Mouse (Mus musculus) liver, embryonic 15.5 days (tissue): Measurements from ENCODE around the gene Dnmbp. TPM values are rescaled to one million over a fixed set of nuclear protein-coding genes. Genes with fewer than 3 reads are reported as not detected.
"Not testable (repeated sequence)": the region's sequence is repeated elsewhere in the genome, so short reads cannot be mapped to it uniquely, and the experiment has no call there.

ENCODE experiments used
- ATAC-seq: fragments of 200-750 bp; cut with Nextera tagmentation; 2 replicates; pipeline ENCODE4 v1.8.0; 2017; ENCODE audit warnings: moderate number of reproducible peaks, mild to moderate bottlenecking, moderate library complexity; ENCODE audit not compliant: insufficient read depth
- H3K27ac ChIP-seq: fragments of 300-500 bp; sonication (generic); replicated peaks from 2 replicates; pipeline ENCODE4 v1.5.1; 2015; ENCODE audit warnings: mild to moderate bottlenecking, inconsistent platforms
- H3K27me3 ChIP-seq: fragments of 300-500 bp; sonication (generic); 2 replicates; pipeline ENCODE4 v1.6.1; 2015; ENCODE audit warnings: mild to moderate bottlenecking, inconsistent platforms
- H3K36me3 ChIP-seq: fragments of 300-500 bp; sonication (generic); replicated peaks from 2 replicates; pipeline ENCODE4 v1.6.1; 2015; ENCODE audit warnings: moderate library complexity, mild to moderate bottlenecking, inconsistent platforms
- H3K4me1 ChIP-seq: fragments of 300-500 bp; sonication (generic); replicated peaks from 2 replicates; pipeline ENCODE4 v1.6.1; 2015; ENCODE audit warnings: inconsistent platforms
- H3K4me2 ChIP-seq: fragments of 300-500 bp; sonication (generic); 2 replicates; pipeline ENCODE4 v1.6.1; 2015; ENCODE audit warnings: moderate library complexity, mild to moderate bottlenecking, inconsistent platforms
- H3K4me3 ChIP-seq: fragments of 300-500 bp; sonication (generic); replicated peaks from 2 replicates; pipeline ENCODE4 v1.5.1; 2015; ENCODE audit warnings: mild to moderate bottlenecking, inconsistent platforms
- H3K9ac ChIP-seq: fragments of 300-500 bp; sonication (generic); 2 replicates; pipeline ENCODE4 v1.6.1; 2015; ENCODE audit warnings: moderate library complexity, mild to moderate bottlenecking, inconsistent platforms
- H3K9me3 ChIP-seq: fragments of 300-500 bp; sonication (generic); replicated peaks from 2 replicates; pipeline ENCODE4 v1.6.1; 2016; ENCODE audit warnings: inconsistent platforms
- WGBS: fragments of 180-500 bp; shearing (Covaris S2); methylation state at CpG from one replicate; pipeline ENCODE4 v1.1.7; 2015; ENCODE audit warnings: mixed read lengths; ENCODE audit not compliant: insufficient replicate concordance; 5-methylcytosine and 5-hydroxymethylcytosine counted together
- polyA plus RNA-seq: library from polyadenylated mRNA; unstranded; fragments of >200 nt; fragmentation: Nextera tagmentation; extraction: Ambion mirVana; gene quantifications from 2 replicates; pipeline ENCODE4 v1.2.1, GENCODE M21; 2015

The Dnmbp gene
- polyA plus RNA-seq, 1 experiment from 2014 or later, result 2.5 TPM

DNA sequence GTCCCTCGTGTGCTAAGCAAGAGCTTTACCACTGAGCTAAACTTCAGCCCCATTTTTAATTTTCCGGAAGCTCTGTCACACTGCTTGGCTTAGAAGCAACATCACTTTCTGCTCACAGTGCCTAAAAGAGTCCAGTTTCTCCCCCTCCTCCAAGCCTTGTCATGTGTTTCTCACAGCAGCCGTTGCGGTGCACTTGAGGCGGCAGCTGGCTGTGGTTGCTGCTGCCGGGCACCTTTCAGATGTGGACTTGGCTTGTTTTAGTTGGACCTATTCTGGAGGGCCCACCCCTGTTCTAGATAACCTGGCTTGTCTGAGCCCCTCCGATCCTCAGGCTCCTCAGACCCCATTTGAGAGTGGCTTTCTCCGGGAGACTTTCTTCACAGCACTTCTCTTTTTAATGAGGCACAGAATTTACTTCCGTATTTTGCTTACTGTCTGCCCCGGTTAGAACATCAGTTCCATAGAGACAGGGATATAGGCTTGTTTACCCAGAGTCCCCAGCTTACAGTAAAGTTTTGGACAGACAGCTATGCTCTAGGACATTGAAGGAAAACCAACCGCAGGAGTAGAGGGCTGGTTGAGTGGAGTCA lies 25.6 kb upstream of the Dnmbp start:
- Histone ChIP-seq H3K4me2 (0 out of 2 replicates have a peak overlapping the region, but pooled peaks have one; percentile 25), H3K9me3 (no peaks in the 10 kb centered on the region), H3K4me1 (no peaks in the 10 kb centered on the region), H3K9ac (no peak overlapping the region), H3K4me3 (no peak overlapping the region), H3K27ac (no peak overlapping the region), H3K36me3 (peaks cover 12% of the 10 kb centered on the region; the same call in 1 of the 2 replicates), H3K27me3 (no peaks in the 10 kb centered on the region)
- no peak for ATAC-seq
- WGBS, result 51% methylated on average over 11 of the region's 11 CpGs

DNA sequence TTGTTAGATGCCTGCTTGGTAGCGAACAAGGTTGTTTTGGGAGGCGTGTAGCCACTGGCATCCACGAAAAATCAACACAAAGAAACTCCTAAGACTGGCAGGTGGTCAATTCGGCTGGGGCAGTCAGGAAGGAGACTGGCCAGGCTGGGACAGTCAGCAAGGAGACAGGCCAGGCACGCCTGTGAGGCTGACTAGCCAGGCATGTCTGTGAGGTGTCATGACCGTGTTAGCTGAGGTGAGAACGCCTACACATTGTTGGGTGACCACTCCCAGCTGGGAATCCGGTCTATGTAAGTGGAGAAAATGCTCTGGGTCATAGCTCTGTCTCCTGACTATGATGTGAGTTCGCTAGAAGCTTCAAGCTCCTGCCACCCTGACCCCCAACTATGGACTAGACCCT lies 22.8 kb upstream of the Dnmbp start:
- Histone ChIP-seq H3K27me3 (no peaks in the 10 kb centered on the region), H3K9ac (no peak overlapping the region), H3K4me3 (no peak overlapping the region), H3K9me3 (no peaks in the 10 kb centered on the region), H3K27ac (no peak overlapping the region), H3K36me3 (peaks cover 14% of the 10 kb centered on the region; the same call in 1 of the 2 replicates), H3K4me2 (no peak overlapping the region), H3K4me1 (no peaks in the 10 kb centered on the region)
- ATAC-seq, result no peak
- 48% methylated on average over 9 of the region's 9 CpGs for WGBS

DNA sequence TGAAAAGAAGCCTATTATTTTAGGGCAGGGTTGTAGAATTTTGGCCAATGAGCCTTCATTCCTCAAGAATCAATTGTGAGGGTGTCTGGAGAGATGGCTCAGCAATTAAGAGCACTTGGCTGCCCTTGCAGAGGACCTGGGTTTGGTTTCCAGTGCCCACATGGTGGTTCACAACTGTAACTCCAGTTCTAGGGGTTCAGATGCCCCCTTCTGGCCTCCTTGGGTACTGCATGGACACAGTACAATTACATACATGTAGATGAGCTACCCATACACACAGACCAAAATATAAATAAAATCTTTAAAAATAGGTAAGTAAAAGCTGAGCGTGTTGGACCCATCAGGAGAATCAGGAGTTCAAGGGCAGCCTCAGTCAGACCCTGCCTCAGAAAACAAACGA lies 21.2 kb upstream of the Dnmbp start:
- ATAC-seq, result no peak
- Histone ChIP-seq H3K36me3 (peaks cover 14% of the 10 kb centered on the region; the same call in 1 of the 2 replicates), H3K27me3 (no peaks in the 10 kb centered on the region), H3K4me2 (no peak overlapping the region), H3K4me3 (no peak overlapping the region), H3K27ac (no peak overlapping the region), H3K9ac (no peak overlapping the region), H3K4me1 (no peaks in the 10 kb centered on the region), H3K9me3 (no peaks in the 10 kb centered on the region)
- WGBS, result 54% methylated on average over 2 of the region's 2 CpGs

DNA sequence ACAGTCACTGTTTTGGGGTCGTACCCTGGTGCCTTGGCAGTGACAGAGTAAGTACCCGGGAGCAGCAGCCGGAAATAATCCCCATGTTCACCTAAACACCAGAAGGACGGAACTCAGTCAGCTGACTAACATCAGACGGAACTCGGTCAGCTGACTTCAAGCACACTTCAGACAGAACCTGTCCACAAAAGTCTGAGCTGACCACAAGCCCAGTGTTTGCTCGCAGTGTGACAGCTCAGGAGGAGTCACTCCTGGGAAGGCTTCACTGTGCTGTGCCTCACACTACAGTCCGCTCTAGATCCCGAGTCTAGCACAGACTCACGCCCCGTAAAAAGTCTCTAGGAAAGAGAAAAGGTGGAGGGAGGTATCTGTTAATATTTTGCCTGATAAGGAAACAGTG lies 20.0 kb upstream of the Dnmbp start:
- H3K9ac ChIP-seq, result no peak overlapping the region
- no peaks in the 10 kb centered on the region for H3K27me3 ChIP-seq
- no peak overlapping the region for H3K4me2 ChIP-seq
- H3K36me3 ChIP-seq, result peaks cover 14% of the 10 kb centered on the region; the same call in 1 of the 2 replicates
- no peaks in the 10 kb centered on the region for H3K4me1 ChIP-seq
- no peak overlapping the region for H3K27ac ChIP-seq
- no peaks in the 10 kb centered on the region for H3K9me3 ChIP-seq
- no peak overlapping the region for H3K4me3 ChIP-seq
- ATAC-seq, result no peak
- WGBS, result 64% methylated on average over 11 of the region's 11 CpGs

DNA sequence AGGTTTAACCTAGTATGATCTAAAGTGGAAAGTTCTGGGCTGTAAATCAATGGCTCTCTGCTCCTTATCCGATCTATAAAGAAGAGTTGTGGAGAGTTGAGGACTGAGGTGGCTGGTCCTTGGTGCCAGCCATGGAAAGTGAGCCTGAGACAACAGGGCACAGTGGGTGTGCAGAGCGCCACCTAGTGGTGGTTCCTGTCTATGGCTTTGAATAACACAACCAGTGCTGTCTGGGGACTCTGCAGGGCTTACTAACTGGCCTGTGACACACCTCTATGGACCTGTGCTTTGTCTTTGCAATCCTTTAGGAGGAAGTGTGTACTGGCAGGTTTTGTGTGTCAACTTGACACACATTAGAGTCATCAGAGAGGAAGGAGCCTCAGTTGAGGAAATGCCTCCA lies 19.2 kb upstream of the Dnmbp start:
- Histone ChIP-seq H3K4me1 (no peaks in the 10 kb centered on the region), H3K4me3 (no peak overlapping the region), H3K9me3 (no peaks in the 10 kb centered on the region), H3K27me3 (no peaks in the 10 kb centered on the region), H3K9ac (no peak overlapping the region), H3K27ac (no peak overlapping the region), H3K4me2 (no peak overlapping the region), H3K36me3 (peaks cover 14% of the 10 kb centered on the region; the same call in 1 of the 2 replicates)
- WGBS, result 19% methylated on average over 2 of the region's 2 CpGs
- no peak for ATAC-seq

DNA sequence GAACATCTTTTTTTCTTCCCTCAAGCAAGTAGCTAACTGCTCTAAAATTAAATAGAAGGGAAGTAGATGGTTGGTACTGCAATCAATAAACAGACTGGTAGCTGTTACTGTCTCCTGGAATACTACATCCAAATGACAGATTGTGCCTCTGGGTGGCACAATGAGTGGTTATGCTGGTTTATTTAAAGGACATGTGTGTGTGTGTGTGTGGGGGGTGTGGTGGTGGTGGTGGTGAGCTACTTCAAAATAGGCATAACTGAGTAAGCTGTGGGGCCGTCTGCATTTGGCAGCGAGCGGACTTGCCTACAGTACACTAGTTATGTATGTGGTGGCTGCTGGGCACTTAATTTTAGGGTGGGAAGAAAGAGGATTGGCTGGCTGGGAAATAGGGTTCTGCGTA lies 17.9 kb upstream of the Dnmbp start:
- ATAC-seq, result no peak
- Histone ChIP-seq H3K9ac (no peak overlapping the region), H3K4me1 (no peaks in the 10 kb centered on the region), H3K27me3 (no peaks in the 10 kb centered on the region), H3K36me3 (0 out of 2 replicates have a peak, but pooled peaks cover 7% of the 10 kb centered on the region), H3K9me3 (no peaks in the 10 kb centered on the region), H3K4me3 (no peak overlapping the region), H3K27ac (no peak overlapping the region), H3K4me2 (no peak overlapping the region)
- 62% methylated on average over 4 of the region's 4 CpGs for WGBS

DNA sequence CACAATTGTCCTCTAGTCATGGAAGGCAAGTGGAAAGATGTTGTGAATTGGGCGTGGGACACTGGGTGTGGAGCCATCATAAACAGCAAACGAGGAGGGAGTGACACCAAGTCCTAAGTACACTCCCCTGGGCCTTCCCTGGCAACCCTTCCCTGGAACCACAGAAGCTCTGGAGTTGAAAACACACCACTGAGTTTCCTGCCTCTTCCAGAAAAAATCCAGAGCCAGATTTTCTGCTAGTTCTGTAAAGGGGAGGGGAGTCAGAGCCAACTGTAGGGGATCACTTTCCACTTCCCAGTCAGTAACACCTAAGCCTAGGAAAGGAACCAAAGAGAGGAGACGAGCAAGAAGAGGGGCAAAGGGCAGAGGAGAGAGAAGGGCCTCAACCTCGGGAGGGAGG lies 17.4 kb upstream of the Dnmbp start:
- Histone ChIP-seq H3K4me3 (no peak overlapping the region), H3K27me3 (no peaks in the 10 kb centered on the region), H3K4me1 (0 out of 2 replicates have a peak, but pooled peaks cover 1% of the 10 kb centered on the region), H3K27ac (no peak overlapping the region), H3K4me2 (no peak overlapping the region), H3K9me3 (no peaks in the 10 kb centered on the region), H3K9ac (no peak overlapping the region), H3K36me3 (0 out of 2 replicates have a peak, but pooled peaks cover 3% of the 10 kb centered on the region)
- no peak for ATAC-seq
- WGBS, result 31% methylated on average over 4 of the region's 4 CpGs

DNA sequence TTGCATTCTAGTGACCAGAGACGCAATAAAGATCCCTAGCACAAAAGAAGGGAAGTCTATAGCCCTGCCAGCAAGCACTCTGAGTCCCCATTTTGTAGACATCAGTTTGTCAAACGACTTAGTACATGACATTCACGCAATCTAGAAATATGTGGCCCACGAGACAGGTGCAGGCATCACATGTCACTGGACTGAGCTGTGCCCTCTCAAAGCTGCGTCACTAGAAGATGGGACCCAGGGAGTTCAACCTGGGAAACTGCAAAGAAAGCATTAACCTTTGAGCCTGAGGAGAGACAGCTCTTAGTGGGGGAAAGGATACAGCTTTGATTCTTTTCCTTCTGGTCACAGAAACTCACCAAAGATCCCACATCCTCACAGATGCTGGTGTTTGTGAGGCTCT lies 15.3 kb upstream of the Dnmbp start:
- Histone ChIP-seq H3K4me3 (no peak overlapping the region), H3K27ac (no peak overlapping the region), H3K9me3 (no peaks in the 10 kb centered on the region), H3K4me2 (no peak overlapping the region), H3K36me3 (0 out of 2 replicates have a peak, but pooled peaks cover 3% of the 10 kb centered on the region), H3K4me1 (0 out of 2 replicates have a peak, but pooled peaks cover 3% of the 10 kb centered on the region), H3K27me3 (no peaks in the 10 kb centered on the region), H3K9ac (no peak overlapping the region)
- no peak for ATAC-seq
- WGBS, result 37% methylated on average over 5 of the region's 5 CpGs

DNA sequence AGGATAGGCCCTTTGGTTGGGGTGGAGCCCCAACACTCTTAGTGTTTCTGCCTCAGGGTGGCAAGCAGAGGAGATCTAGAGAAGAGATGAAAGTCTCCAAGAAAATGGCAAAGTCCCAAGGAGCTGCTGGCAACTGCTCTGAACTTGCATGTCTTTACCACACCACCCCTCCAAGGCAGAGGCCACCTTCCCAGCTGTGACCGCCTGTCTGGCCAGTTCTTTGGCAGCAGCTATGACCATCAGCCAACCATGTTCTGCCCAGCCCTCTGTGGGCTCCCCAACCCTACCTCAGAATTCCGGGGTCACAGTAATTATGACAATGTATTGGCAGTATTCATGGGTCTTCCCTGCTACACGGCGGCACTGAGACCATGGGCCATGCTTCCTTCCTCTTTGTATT lies 14.9 kb upstream of the Dnmbp start:
- no peak overlapping the region for H3K27ac ChIP-seq
- no peaks in the 10 kb centered on the region for H3K9me3 ChIP-seq
- no peak overlapping the region for H3K4me2 ChIP-seq
- no peaks in the 10 kb centered on the region for H3K27me3 ChIP-seq
- no peak overlapping the region for H3K9ac ChIP-seq
- H3K4me1 ChIP-seq, result 0 out of 2 replicates have a peak, but pooled peaks cover 3% of the 10 kb centered on the region
- 0 out of 2 replicates have a peak, but pooled peaks cover 3% of the 10 kb centered on the region for H3K36me3 ChIP-seq
- H3K4me3 ChIP-seq, result no peak overlapping the region
- WGBS, result 40% methylated on average over 4 of the region's 4 CpGs
- ATAC-seq, result no peak

DNA sequence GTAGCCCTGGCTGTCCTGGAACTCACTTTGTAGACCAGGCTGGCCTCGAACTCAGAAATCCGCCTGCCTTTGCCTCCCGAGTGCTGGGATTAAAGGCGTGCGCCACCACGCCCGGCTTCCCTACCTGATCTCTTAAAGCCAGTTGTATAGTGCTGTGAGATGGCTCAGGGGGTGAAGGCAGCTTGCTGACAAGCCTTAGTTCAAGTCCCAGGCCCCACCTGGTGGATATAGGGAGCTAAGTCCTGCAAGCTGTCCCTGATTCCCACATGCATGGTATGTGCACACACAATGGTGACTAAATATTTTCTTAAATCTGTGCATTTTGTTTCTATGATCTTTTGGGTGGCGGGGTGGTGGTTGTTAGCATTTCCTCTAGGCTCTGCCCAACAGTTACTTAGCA lies 12.9 kb upstream of the Dnmbp start:
- not testable (repeated sequence) for H3K4me3 ChIP-seq, H3K27ac ChIP-seq, H3K9me3 ChIP-seq, H3K36me3 ChIP-seq, H3K4me2 ChIP-seq, H3K4me1 ChIP-seq, ATAC-seq, H3K27me3 ChIP-seq, H3K9ac ChIP-seq
- WGBS, result 75% methylated on average over 8 of the region's 8 CpGs

DNA sequence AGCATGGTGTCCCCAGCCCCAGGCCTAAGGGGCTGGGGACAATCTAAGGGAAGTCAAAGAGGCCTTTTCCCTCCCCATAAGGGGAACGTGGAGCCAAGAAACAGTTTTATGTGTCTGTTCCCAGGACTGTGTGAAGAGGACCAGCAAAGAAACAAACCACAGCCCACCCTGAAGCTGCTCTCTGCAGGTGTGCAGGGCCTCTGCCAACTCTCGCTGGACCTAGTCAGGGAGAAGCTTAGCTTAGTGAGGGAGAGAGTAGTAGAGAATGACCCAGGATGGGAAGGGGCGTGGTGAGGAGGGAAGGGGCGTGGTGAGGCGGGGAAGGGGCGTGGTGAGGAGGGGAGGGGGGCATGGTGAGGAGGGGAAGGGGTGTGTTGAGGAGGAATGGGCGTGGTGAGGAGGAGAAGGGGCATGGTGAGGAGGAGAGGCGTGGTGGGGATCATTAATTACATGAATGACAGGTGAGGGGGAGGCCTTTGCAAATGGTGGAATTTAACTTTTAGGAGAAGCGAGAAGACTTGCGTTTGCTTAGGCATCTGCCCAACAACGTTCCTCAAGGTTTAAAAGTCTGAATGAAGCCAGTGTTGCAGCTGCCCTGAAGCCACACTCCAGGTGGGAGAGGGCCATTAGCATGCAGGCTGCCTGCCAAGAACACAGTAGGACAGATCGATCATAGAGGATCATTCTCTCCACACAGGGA lies 9.3 kb upstream of the Dnmbp start:
- Histone ChIP-seq H3K9ac (no peak overlapping the region), H3K27ac (no peak overlapping the region), H3K4me1 (peaks cover 7% of the 10 kb centered on the region), H3K4me3 (no peak overlapping the region), H3K36me3 (no peaks in the 10 kb centered on the region), H3K27me3 (no peaks in the 10 kb centered on the region), H3K9me3 (no peaks in the 10 kb centered on the region), H3K4me2 (no peak overlapping the region)
- 15% methylated on average over 12 of the region's 12 CpGs for WGBS
- 0 out of 2 replicates have a peak, but pooled peaks have one; percentile 7 for ATAC-seq
